Mouse (Mus musculus) heart, adult 2 months (tissue): ENCODE measurements around the gene Crybg2.

Experiments
- CTCF ChIP-seq: fragments of 200-600 bp; IDR thresholded peaks from 2 replicates; pipeline ENCODE4 v1.8.1; 2022; ENCODE audit warnings: antibody characterized with exemption, mild to moderate bottlenecking, moderate library complexity
- POLR2A ChIP-seq: fragments of 200-500 bp; IDR thresholded peaks from 2 replicates; pipeline ENCODE4 v1.6.1; 2011; ENCODE audit warnings: mild to moderate bottlenecking, low read depth, low read length, control low read depth; ENCODE audit not compliant: insufficient read depth

GRCm38 (mm10) chr4:134012858-134013528, 47.6 kb upstream of the Crybg2 start:
- TF ChIP-seq POLR2A = no peak
- peak; percentile 47 for TF ChIP-seq CTCF
